Mouse (Mus musculus): ENCODE data around the gene Rsph3b. TPM values are rescaled to one million over a fixed set of nuclear protein-coding genes. Genes with fewer than 3 reads are reported as not detected.

The Rsph3b gene
- total and polyA plus RNA-seq, 3 experiments = 6.8 to 14.7 TPM; not detected in 1

DNA sequence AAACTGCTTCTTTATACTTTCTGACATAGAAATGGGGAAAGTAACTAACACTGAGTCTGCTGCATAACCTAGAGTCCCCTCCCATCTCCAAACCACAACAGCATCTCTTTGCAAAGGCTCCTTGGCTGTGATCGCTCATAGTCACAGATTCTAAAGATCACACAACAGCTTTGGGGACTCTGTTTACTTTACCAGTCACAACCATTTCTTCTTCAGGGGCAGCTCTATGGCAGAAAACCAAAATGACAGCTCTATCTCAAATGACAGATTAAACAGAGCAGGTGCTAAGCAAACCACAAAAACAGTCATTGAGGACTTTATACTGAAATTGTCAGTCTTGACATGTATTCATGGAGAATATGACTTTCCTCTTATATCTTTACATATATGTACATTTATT lies 62.0 kb downstream of the Rsph3b start (continued):
- no peak for TF ChIP-seq E2F4 (IDR thresholded peaks at IDR 0.05; ENCODE audit: borderline replicate concordance, low read depth, low read length)

GRCm38 (mm10) chr17:6884531-6884930 lies 64.0 kb downstream of the Rsph3b start:
- Histone ChIP-seq H3K27ac (ENCODE audit: control insufficient read depth, low read depth, low read length) (no peak overlapping the region), H3K36me3 (ENCODE audit: control insufficient read depth in 1 of 2, insufficient read depth in 2 of 2, low read length in 2 of 2) (peaks cover 0 to 12% of the 10 kb centered on the region in 2 experiments; a peak in 2 of 4 replicates), H3K4me3 (ENCODE audit: control insufficient read depth in 1 of 2, insufficient read depth in 1 of 2, low read depth in 2 of 2, low read length in 2 of 2) (no peak overlapping the region), H3K27me3 (ENCODE audit: control insufficient read depth in 1 of 2, insufficient read depth in 2 of 2, low read length in 2 of 2) (no peaks in the 10 kb centered on the region), H3K4me1 (ENCODE audit: control insufficient read depth in 1 of 2, insufficient read depth in 2 of 2, low read length in 2 of 2) (peaks cover 6 to 18% of the 10 kb centered on the region in 2 experiments; a peak in 2 of 4 replicates), H3K79me2 (ENCODE audit: control insufficient read depth, insufficient read depth, low read length, poor library complexity) (no peaks in the 10 kb centered on the region), H3K9ac (ENCODE audit: control insufficient read depth, low read depth, low read length, poor library complexity, severe bottlenecking) (no peak overlapping the region), H3K9me3 (replicated peaks; ENCODE audit: insufficient read depth, low read length) (no peaks in the 10 kb centered on the region)
- TF ChIP-seq POLR2A (IDR thresholded peaks at IDR 0.05; ENCODE audit: control insufficient read depth in 1 of 2, insufficient read depth in 1 of 2, low read depth in 1 of 2, low read length in 2 of 2, poor library complexity in 1 of 2) (no peak), GABPA (IDR thresholded peaks at IDR 0.05; ENCODE audit: low read depth, low read length) (no peak), TAL1 (IDR thresholded peaks at IDR 0.05; ENCODE audit: low read length) (no peak), USF1 (IDR thresholded peaks at IDR 0.05; ENCODE audit: low read depth, low read length) (no peak), MYB (IDR thresholded peaks at IDR 0.05; ENCODE audit: low read depth, low read length) (no peak), MEF2A (IDR thresholded peaks at IDR 0.05; ENCODE audit: extremely low read depth, insufficient replicate concordance, low read depth, low read length, poor library complexity, severe bottlenecking) (no peak), RAD21 (IDR thresholded peaks at IDR 0.05; ENCODE audit: low read depth, low read length) (no peak), MAFK (IDR thresholded peaks at IDR 0.05; ENCODE audit: borderline replicate concordance, low read depth, low read length) (no peak), NRF1 (IDR thresholded peaks at IDR 0.05; ENCODE audit: insufficient read depth, low read depth, low read length, poor library complexity, severe bottlenecking) (no peak), ZMIZ1 (IDR thresholded peaks at IDR 0.05; ENCODE audit: low read depth, low read length) (no peak), CHD1 (IDR thresholded peaks at IDR 0.05; ENCODE audit: low read depth, low read length) (no peak), POLR2AphosphoS2 (IDR thresholded peaks at IDR 0.05; ENCODE audit: low read length) (no peak)
- no peak for DNase-seq (ENCODE audit: low read depth, low spot score)

DNA sequence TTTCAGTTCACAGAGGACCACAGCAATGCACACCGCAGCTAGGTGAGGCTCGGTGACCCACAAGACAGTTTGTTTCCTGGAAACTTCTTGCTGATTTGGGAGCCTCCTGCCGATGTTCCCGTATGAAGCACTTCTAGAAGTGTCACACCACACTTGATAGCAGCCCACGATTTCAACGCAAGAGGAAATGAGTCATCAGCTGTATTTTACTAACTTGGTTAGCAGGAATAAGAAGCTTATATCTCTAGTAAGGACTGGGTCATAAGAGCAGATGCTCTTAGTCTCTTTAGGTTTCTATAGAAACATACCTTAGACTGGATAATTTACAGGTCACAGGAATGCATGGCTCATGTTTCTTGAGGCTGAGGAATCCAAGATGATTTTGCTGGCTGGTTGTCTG lies 67.2 kb downstream of the Rsph3b start:
- no peak overlapping the region for H3K4me3 ChIP-seq (ENCODE audit: control insufficient read depth in 1 of 2, insufficient read depth in 1 of 2, low read depth in 2 of 2, low read length in 2 of 2)
- TF ChIP-seq EP300 (IDR thresholded peaks at IDR 0.05; ENCODE audit: low read depth in 1 of 2, low read length in 2 of 2) = peak; percentile 60 to 61; a peak in 2 of 4 replicates
- TF ChIP-seq JUND (IDR thresholded peaks at IDR 0.05; ENCODE audit: low read depth, low read length) = peak; percentile 83
- TF ChIP-seq GATA1 (IDR thresholded peaks at IDR 0.05; ENCODE audit: low read depth, low read length) = peak; percentile 21; the same call in 1 of the 2 replicates
- TF ChIP-seq TBP (IDR thresholded peaks at IDR 0.05; ENCODE audit: low read depth, low read length) = 0 out of 2 replicates have a peak, but pooled peaks have one; percentile 27
- 0 out of 2 replicates have a peak, but pooled peaks have one; percentile 29 for TF ChIP-seq ETS1 (IDR thresholded peaks at IDR 0.05; ENCODE audit: low read depth, low read length)
- no peak for TF ChIP-seq POLR2AphosphoS2 (IDR thresholded peaks at IDR 0.05; ENCODE audit: low read length)
- TF ChIP-seq MXI1 (IDR thresholded peaks at IDR 0.05; ENCODE audit: low read depth, low read length) = no peak
- H3K27me3 ChIP-seq (ENCODE audit: control insufficient read depth in 1 of 2, insufficient read depth in 2 of 2, low read length in 2 of 2) = no peaks in the 10 kb centered on the region
- no peak overlapping the region for H3K9ac ChIP-seq (ENCODE audit: control insufficient read depth, low read depth, low read length, poor library complexity, severe bottlenecking)
- H3K9me3 ChIP-seq (replicated peaks; ENCODE audit: insufficient read depth, low read length) = no peaks in the 10 kb centered on the region
- peak overlapping the region; percentile 24; the same call in 1 of the 2 replicates for H3K27ac ChIP-seq (ENCODE audit: control insufficient read depth, low read depth, low read length)
- H3K4me1 ChIP-seq (ENCODE audit: control insufficient read depth in 1 of 2, insufficient read depth in 2 of 2, low read length in 2 of 2) = peaks cover 4 to 16% of the 10 kb centered on the region in 2 experiments; a peak in 2 of 4 replicates
- DNase-seq (ENCODE audit: low read depth, low spot score) = peak; percentile 70
- no peaks in the 10 kb centered on the region for H3K79me2 ChIP-seq (ENCODE audit: control insufficient read depth, insufficient read depth, low read length, poor library complexity)
- peaks cover 0 to 11% of the 10 kb centered on the region in 2 experiments; a peak in 2 of 4 replicates for H3K36me3 ChIP-seq (ENCODE audit: control insufficient read depth in 1 of 2, insufficient read depth in 2 of 2, low read length in 2 of 2)
